Mouse (Mus musculus) liver, embryonic 14.5 days (tissue): ENCODE results near the gene Trappc3.

Source experiments
- CTCF ChIP-seq: IDR thresholded peaks from 2 replicates; pipeline ENCODE4 v1.5.1; 2016; ENCODE audit warnings: antibody characterized with exemption, low read depth, control low read depth
- EP300 ChIP-seq: IDR thresholded peaks from 2 replicates; pipeline ENCODE4 v1.6.1; 2016; ENCODE audit warnings: antibody characterized with exemption, low read depth

DNA sequence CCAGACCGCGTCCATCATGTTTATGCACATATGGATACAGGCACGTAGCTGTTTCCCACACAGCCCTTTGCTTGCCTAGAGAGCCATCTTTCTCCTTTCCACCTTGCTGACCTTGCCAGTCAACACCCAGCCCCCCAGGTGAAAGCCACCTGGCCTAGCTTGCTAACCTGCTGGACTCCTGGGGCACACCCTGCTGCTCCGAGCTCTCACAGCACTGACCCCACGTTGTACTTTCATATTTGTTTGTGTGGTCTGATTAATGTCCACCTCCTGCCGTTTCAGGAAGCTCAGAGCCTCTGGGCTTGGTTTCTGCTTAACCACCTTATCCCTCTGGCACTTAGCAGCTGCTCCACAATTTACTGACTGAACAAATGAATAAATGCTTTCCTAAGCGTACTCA, 32.2 kb upstream of the Trappc3 start:
- TF ChIP-seq CTCF = no peak
- TF ChIP-seq EP300 = no peak
